Mouse (Mus musculus) liver, adult 2 months (tissue): ENCODE measurements around the gene Zfand5.

ENCODE experiments used
- CTCF ChIP-seq: fragments of 200-500 bp; IDR thresholded peaks from 2 replicates; pipeline ENCODE4 v1.5.1; 2011; ENCODE audit warnings: low read depth, low read length, control low read depth
- POLR2A ChIP-seq: fragments of 200-500 bp; IDR thresholded peaks from 2 replicates; pipeline ENCODE4 v1.6.1; 2011; ENCODE audit warnings: low read length, control low read depth; ENCODE audit not compliant: insufficient read depth; ENCODE audit errors: extremely low read depth

DNA sequence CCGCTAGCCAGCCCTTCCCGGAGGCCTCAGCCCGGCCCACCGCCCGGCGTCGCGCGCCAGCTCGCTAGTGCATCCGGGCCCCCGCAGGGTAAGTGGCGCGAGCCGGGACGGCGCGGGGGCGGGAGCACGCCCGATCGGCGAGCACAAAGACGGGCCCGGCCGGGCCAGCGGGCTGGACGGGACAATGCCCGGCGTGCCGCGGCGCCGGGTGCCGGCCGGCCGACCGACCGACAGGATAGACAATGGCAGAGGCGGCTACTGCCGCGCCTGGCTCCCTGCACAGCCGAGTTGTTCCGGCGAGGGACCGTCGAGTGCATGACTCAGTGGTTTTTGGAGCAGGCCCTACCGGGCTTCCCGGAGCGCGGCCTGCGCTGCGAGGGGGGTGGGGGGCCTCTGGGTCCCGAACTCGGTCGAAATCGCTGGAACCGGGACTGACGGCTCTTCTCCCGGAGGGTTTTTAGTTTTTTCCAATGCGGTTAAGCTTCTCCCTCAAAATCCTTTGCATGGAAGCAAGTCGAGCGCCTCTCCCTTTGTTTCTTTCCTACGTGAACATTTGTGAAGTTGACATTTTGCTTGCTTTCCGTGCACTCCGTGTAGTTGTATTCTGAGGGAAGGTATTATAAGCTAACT, 692 bp downstream of the Zfand5 start:
- TF ChIP-seq POLR2A (no peak), CTCF (no peak)
